Mouse (Mus musculus): Measurements from ENCODE around the gene Gm11361. TPM values are rescaled to one million over a fixed set of nuclear protein-coding genes. Genes with fewer than 3 reads are reported as not detected.

Gm11361 gene
- total RNA-seq (2015; ENCODE audit: low replicate concordance) (7.5 and 9.6 TPM in 2 replicates), total RNA-seq (2017; ENCODE audit: low replicate concordance) (1.1 and 3.1 TPM in 2 replicates)

DNA sequence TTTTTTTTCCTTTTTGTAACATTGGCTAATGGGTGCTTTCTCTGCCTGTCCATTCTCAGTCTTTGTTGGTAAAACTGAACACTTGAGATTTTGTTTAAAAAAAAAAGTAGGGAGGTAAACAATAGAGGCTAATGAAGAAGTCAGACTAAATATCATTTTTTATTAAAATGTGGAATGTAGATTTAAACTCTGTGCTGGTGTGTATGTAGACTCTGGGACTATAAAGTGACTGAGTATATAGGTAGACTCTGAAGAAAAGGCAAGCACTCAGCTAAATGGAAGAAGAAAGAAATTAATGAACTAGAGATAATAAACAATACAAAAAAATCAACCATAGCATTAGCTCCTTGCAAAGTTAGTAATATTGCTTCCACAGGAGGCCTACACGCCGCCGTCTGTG, at the start of gene Gm11361:
TSS of gene Gm11361 (plus strand) at position 301 of the 400 bp plus-strand sequence.
- no peak for ATAC-seq (replicated peaks; ENCODE audit: low FRiP score, poor library complexity, severe bottlenecking)

DNA sequence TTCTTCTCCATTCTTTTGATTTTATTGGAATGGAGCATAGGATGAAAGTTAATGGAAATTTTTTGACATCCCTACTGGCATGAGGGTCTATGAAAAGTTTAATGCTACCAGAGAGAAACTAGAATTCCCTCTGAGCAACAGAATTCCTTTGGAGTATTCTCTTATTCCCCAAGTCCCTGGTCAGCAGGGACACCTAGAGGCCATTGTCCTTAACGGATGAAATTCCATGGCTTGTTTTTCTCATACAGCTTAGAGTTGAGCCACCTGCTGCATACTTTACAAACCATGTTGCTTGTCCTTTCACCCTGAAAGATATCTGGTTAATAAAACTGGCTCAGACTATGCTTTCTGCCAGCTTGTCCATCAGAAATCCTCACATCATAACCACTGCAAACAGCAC, 7.1 kb downstream of the Gm11361 start:
- ATAC-seq (replicated peaks; ENCODE audit: low FRiP score, poor library complexity, severe bottlenecking): no peak

DNA sequence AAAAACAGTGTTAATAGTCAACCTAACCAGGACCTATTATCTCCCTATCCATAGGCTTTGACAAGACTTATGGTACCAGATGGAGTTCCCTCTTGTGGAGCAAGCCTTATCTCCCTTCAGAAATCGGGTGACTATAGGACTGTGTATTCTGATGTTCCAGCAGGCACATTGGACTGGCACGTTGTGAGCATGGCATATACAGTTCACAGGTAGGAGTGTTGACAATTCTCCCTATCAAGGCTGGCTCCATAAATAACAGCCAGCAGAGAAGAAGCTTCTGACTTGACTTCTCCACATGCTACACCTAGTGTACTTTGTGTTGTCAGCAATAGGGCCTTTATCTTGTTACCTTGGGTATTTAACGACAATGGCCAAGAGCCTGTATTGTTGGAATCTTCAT, 30.0 kb downstream of the Gm11361 start:
- no peak for ATAC-seq (replicated peaks; ENCODE audit: low FRiP score, poor library complexity, severe bottlenecking)

DNA sequence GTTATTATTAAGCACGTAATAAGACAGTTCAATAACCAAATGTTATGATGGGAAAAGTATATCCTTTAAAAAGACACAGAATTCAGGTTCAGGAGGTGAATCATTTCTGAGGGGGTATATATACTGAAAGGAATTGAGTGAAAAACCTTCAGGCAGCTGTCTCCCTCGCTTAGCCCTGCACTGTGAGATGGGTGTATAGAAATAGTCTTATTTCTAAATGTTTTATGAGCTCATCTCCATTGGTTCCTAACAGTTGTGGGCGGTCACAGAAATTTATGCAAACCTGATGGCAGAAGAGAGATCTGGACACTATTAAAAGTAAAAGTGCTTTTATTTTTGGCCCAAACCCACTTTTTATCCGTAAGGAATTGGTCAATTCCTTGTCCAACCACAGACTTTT, 36.9 kb downstream of the Gm11361 start:
- ATAC-seq (replicated peaks; ENCODE audit: low FRiP score, poor library complexity, severe bottlenecking): no peak

DNA sequence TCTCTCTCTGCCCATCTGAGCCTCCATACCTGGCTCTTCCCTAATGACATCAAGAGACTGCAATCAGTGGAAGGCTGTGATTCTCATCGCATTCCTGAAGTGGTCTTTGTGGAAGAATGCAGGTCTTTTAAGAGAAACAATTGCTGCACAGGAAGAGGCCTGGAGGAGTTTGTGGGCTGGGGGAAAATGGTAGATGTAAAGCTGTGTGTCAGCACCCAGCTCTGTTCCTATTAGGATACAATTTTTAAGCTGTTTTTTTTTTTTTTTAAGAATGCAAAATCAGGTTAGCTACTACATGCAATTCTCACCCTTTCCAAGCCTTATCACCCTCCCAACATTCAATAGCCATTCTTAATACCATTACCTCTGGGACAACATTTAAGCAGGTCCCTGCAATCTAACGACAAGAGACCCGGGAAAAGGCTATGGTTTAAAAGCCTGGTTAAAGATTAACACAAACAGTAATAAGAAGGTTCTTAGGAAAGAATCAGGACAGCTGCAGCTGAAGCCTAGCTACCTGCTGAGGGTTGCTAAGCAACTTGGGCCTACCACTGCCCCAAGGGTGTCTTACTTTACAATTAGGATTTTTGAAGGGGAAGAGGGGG, 37.5 kb downstream of the Gm11361 start:
- no peak for ATAC-seq (replicated peaks; ENCODE audit: low FRiP score, poor library complexity, severe bottlenecking)

DNA sequence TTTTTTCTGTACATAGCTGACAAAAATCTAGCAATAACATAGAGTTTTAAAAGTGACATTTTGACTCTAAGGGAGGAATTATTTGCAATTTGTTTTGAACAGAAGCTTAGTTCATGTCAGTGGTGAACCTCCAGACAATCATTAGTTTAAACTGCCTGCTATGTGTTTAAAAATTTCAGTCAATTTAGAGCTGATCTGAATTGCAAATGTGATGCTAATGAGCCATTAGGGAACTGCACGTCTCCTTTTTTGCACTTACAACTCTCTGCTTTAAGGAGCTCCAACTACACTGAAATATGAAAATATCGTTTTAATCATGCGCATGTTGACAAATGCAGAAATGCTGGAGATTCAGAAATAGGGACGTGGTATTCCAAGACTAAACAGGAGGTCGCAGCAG, 38.2 kb downstream of the Gm11361 start:
- ATAC-seq (replicated peaks; ENCODE audit: low FRiP score, poor library complexity, severe bottlenecking): no peak

DNA sequence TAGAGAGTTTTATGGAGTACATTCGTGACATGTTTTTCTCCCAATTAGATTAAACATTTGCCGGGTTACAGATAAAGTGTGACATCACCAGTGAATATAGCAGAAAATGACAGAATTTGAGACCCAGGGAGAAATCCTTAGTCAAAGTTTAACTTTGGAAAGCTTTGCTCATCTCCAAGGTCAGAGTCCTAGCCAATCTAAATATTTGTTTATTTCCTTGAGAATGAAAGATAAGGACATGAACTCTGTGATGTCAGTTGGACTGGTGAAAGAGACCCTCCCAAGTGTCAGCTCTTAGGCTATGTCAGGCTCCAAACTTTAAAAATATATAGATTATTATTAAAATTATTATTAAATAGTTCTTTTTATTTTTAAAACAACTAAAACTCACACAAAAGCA, 39.8 kb downstream of the Gm11361 start:
- no peak for ATAC-seq (replicated peaks; ENCODE audit: low FRiP score, poor library complexity, severe bottlenecking)

DNA sequence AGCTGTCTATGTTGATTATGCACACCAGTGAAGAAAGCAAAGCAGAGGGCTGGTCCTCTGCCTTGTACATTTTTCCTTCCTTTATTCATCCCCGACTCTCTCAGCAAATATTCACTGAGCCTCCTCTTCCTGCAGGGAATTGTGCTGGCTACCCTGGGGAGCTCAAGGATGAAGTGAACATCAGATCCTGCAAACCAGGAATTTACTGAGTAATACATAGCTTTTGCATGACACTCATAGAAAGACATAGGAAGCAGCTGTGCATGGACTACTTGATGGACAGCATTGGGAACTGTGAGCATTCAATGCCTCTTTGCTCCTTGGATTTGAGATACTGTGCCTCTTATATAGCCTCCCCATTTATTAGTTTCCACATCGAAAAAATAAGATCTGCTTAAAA, 40.2 kb downstream of the Gm11361 start:
- ATAC-seq (replicated peaks; ENCODE audit: low FRiP score, poor library complexity, severe bottlenecking): no peak

Other genes starting within 250 kb of the Gm11361 start
- gene Prl4a1, start 241.3 kb upstream of the Gm11361 start, total RNA-seq (2015; ENCODE audit: low replicate concordance): not detected in 2 replicates
- not detected in 2 replicates for gene Prl4a1, start 241.3 kb upstream of the Gm11361 start, total RNA-seq (2017; ENCODE audit: low replicate concordance)
- not detected in 2 replicates for gene Prl5a1, start 115.0 kb upstream of the Gm11361 start, total RNA-seq (2015; ENCODE audit: low replicate concordance)
- gene Prl5a1, start 115.0 kb upstream of the Gm11361 start, total RNA-seq (2017; ENCODE audit: low replicate concordance): not detected in 2 replicates